Comparison of ENCODE assay signal across 14 mouse cellular contexts in the genomic region with DNA sequence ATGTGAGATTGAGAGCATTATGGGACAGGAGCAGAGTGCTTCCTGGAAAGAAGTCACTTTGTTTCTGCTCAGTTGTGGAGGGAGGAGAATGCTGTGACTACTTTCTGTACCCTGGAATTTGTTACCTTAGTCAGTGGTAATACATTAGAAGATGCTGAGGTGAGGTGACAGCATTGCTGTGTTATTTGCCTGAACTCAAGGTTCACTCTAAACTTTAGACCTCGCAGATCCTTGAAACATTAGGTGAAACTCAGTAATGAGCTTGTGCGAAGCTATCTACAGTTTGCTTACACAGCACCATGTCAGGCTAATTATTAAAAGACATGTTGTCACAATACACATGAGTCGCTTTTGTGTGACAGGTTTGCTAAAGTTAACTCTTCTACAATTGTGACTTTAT.
"Had no signal": no experiment of that assay in that cellular context is flagged by ENCODE, and none has a peak within 500 bp of the region (broad histone marks: within the 10 kb centered on the region; RNA-seq: fewer than 3 reads in every experiment).

No protein-coding gene starts in this region.

- H3K9ac ChIP-seq: hindbrain, embryonic 15.5 days; liver, embryonic 15.5 days; lung, embryonic 15.5 days; midbrain, embryonic 12.5 days had no signal

- H3K4me3 ChIP-seq: hindbrain, embryonic 15.5 days; layer of hippocampus, adult 2 months; left cerebral cortex, adult 2 months; limb, embryonic 10.5 days; liver, embryonic 15.5 days; lung, embryonic 15.5 days; megakaryocyte, embryonic 14.5 days; midbrain, embryonic 12.5 days had no signal

- H3K4me1 ChIP-seq: limb, embryonic 10.5 days; lung, embryonic 15.5 days had no signal

- H3K4me2 ChIP-seq: hindbrain, embryonic 15.5 days; liver, embryonic 15.5 days; lung, embryonic 15.5 days; midbrain, embryonic 12.5 days had no signal

- H3K27ac ChIP-seq: hindbrain, embryonic 15.5 days; layer of hippocampus, adult 2 months; left cerebral cortex, adult 2 months; limb, embryonic 10.5 days; liver, embryonic 15.5 days; lung, embryonic 15.5 days; macrophage; midbrain, embryonic 12.5 days had no signal

- H3K27me3 ChIP-seq: hindbrain, embryonic 15.5 days; liver, embryonic 15.5 days; lung, embryonic 15.5 days; megakaryocyte, embryonic 14.5 days; midbrain, embryonic 12.5 days had no signal

- DNase-seq: kidney, adult 18-20 months; lung, postnatal 14 days; spleen, adult 18-20 months; thymus, adult 18-20 months; thymus, postnatal 25 days had no signal

- H3K9me3 ChIP-seq: hindbrain, embryonic 15.5 days; limb, embryonic 10.5 days; liver, embryonic 15.5 days; lung, embryonic 15.5 days; megakaryocyte, embryonic 14.5 days; midbrain, embryonic 12.5 days had no signal

- H3K36me3 ChIP-seq: hindbrain, embryonic 15.5 days; liver, embryonic 15.5 days; lung, embryonic 15.5 days; midbrain, embryonic 12.5 days had no signal
